Mouse (Mus musculus) mature B cell (primary cell): ENCODE measurements around the gene Polr2g.
"Not testable (repeated sequence)": the region's sequence is repeated elsewhere in the genome, so short reads cannot be mapped to it uniquely, and the experiment has no call there.

Source experiments
- in situ Hi-C: fragments of 300-500 bp; cut with MboI; formaldehyde crosslinking; loops from 2 replicates; pipeline ENCODE4 v1.14.3; 2019

The Polr2g gene

DNA sequence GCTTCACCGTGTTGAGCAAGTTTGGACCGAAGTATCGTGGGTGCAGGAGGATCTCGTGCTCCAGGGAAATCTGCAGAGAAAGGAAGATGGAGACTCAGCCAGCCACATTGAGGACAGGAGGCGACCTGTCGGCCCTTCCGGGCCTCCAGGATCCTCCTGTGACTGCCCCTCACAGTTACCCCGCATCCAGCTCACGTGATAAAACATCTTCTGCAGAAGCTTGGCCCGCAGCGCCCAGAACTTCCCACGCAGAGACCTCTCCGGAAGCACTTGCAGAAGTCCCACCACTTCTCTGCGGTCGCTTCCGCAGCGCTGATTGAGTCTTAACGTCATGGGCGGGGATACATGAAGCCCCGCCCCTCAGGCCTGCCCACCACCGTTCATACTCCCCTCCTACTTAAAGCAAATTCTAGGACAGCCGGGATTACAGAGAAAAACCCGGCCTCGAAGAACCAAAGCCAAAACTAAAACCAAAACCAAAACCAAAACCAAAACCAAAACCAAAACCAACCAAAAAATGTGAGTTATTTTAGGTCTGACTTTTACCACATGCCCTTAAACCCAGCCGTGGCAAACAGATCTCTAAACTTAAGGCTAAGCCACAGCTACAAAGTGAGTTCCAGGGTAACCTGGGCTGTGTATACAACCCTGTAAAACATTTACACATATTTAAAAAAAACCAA, at the start of gene Polr2g:
Gene Polr2g, minus strand, starts transcription at position 314 of the 683 bp plus-strand sequence.
- in situ Hi-C loops = no loop called here

DNA sequence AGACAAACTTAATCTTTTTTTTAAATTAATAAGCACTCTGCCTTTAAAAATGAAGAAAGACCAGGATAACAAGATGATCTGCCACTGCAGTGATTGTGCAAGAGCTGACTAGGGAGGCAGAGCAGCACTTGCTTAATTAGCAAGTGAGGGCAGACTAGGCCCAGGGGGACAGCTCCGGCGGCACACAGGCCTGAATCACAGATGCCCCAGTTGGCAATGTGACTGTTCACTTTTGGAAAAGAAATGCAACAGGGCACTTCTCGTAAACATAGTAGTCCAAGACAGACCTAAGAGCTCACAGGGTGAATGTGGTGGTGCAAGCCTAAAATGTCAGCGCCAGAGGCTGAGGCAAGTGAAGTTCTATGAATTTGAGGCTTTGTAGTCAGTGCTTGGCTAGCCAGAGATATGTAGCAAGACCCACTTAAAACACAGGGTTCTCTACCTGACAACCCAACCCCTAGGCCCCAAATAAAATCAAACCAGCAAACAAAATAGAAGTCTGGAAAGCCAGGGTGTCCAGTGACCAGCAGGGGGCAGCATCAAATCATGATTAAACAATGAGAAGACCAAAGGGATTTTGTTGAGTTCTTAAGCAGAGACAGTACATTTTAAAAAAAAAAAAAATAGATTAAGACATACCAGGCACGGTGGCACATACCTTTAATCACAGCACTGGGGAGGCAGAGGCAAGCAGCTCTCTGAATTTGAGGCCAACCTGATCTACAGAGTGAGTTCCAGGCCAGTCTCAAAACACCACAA, 46.2 kb upstream of the Polr2g start:
- in situ Hi-C loops = no loop called here

DNA sequence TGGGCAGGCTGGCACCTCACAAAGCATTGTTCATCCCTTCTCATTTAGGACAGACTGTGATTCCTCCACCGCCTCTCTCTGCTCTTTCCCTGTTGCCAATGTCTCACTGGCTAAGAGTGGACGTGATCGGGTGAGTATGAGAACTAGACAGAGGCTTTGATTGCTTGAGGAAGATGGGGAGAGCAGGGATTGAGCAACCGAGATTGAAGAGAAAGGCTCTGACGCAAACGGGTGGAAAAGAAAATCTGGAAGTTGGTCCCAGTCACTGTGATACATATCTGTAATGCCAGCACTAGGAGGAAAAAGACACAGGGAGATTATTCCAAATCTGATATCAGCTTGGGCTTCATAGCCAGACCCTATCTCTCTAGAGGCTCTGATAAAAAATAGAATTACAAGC, 44.6 kb upstream of the Polr2g start:
- in situ Hi-C loops = no loop called here

DNA sequence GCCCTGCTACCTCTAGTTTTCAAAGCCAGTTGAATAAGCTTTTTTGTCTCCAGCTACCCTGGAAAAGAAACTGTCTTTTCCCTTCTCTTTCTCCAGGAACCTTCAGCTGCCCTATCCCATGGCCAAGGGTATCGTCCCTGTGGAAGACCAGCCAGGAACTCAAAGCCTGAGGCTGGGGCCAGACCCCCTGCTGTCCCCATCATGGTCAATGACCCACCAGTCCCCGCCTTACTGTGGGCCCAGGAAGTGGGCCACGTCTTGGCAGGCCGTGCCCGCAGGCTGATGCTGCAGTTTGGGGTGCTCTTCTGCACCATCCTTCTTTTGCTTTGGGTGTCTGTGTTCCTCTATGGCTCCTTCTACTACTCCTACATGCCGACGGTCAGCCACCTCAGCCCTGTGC, 42.6 kb upstream of the Polr2g start:
- in situ Hi-C loops = no loop called here

DNA sequence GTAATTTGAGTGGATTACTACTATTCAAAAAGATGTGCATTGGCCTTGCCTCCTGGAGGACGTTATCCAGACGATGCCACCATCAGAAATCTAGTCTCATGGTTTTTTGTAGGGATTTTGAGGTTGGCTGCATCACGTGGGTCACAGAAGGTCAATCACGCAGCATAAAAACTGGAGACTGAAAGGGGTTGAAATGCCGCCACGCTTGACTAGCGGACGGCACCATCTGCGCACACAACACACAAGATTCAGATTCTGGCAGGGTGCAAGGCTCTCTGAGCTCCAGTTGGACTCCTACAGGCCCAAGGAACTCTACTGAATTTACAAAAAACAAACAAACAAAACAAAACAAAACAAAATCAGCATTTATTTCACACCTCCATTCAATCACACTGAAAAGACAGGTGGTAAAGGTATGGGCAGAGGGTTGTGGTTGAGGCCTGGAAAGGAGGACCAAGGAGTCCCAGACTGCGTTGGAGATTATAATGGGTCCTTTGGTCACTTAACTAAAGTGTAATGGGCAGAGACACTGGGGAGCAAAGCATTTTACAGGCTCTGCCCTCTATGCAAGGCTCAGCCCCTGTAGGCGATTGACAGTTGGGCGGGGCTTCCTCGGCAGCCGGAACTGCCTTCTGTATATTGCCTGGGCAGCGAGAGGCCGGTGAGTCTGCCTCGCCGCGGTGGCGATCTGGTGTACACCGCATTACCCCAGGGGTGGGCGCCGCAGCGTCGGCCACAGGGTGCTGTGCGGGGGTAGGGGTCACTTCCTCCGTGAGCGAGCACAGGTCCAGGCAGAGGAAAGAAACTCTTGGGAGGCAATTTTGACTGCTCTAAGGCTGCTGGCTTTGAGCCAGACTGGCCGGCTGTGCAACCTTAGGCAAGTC, 41.8 kb upstream of the Polr2g start:
- in situ Hi-C loops = no loop called here

DNA sequence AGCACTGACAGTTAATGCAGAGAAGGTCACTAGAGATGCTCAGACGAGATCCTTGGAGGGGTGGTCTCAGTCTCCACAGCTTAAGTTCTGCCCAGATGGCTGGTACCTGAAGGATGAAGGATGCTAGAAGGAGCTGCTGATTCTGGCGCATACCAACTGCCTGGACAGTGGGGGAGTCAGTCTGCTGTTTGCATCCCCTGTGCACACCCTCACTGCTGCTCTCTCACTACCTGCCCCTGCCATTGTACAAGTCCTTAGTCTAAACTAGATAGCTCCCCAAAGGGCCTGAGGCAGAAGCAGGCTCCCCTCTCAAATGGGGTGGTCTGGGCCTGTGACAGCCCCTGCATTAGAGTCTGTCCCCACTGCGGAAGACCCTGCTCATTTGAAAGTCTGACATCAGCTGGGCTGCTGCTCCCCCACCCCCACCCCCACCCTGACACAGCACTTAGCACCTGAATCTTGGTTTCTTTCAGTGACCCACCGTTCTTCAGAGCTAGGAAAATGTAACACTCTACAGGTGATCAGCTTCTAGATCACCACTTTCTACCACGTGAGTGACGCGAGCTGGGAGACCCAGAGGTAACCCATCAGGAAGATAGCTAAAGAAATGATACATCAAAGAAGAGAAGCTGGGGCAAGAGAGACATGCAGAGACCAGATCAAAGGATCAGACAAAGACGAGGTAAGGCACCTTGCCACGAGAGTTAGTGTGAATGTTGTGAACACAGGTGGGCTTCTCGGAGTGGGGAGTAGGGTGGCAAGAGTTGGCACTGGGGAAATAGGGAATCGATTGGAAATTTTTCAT, 40.9 kb upstream of the Polr2g start, which contains the start of gene Gng3:
Gene Gng3, minus strand, starts transcription at position 92 of the 805 bp plus-strand sequence.
- in situ Hi-C loops = no loop called here

DNA sequence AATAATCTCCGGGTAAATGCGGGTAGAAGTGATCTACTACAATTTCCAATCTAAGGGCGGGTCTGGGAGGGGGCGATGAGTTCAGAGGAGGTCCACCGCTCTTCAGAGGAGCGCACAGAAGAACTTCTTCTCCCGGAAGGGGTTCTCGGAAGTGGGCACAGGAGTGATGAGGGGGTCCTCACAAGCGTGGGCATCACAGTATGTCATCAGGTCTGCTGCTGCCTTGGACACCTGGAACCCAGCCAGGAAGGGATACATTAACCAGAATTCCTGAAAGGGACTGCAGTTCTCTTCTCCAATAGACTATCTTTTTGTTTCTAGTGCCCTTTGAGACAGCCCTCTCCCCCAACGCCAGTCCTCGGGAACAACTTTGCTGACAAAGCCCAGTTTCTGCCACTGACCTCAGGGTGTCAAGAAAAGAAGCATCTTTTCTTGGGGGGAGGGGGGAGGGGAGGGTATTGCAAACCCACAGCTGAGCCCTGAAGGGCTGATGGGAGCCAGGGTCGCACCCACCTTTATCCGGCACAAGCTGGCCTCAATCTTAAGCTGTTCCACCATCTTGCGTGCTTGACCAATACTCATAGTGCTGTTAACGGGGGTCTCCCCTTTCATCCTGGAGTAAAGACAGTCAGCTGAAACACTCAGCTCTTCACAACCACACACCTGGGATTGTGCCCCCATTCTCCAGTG, 39.8 kb upstream of the Polr2g start:
- in situ Hi-C loops = no loop called here

DNA sequence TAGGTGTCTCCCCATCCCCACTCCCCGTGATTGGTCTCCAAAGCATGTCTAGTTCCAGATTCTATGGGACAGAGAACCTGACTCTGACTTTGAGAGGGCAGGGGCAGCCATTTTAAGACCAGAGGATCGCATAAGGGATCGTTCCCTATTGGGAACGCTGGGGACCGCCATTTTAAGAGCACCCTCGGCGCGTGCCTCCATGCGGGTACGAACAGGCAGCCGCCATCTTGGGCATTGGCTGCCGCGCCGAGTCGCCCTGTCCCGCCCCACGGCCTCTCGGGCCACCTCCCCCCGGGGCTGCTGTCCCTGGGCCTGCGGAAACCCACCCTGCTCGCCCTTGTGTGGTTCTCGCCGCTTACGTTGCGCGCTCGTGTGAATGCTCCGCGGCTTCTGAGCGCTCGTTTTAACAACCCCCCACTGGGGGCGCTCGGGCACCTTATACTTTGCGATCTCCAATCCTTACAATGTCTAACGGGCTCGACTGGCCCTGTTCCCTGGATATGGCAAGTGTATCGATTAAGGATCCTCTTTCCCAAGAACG, 38.9 kb upstream of the Polr2g start, which contains the start of gene Bscl2:
Gene Bscl2, plus strand, starts transcription at position 217 of the 541 bp plus-strand sequence.
- in situ Hi-C loops = no loop called here

DNA sequence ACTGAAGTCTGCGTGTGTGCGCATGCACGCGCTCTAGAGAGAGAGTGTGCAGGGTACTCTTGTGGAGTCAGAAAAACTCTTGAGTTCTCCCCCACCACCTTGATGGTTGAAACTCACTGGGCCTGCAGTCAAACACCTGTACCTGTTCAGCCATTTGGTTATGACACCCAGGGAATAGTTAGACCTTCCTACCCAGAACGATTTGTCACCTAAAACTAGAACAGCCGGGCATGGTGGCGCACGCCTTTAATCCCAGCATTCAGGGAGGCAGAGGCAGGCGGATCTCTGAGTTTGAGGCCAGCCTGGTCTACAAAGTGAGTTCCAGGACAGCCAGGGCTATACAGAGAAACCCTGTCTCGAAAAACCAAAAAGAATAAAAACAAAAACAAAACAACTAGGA, 38.0 kb upstream of the Polr2g start:
- in situ Hi-C loops = not testable (repeated sequence)

DNA sequence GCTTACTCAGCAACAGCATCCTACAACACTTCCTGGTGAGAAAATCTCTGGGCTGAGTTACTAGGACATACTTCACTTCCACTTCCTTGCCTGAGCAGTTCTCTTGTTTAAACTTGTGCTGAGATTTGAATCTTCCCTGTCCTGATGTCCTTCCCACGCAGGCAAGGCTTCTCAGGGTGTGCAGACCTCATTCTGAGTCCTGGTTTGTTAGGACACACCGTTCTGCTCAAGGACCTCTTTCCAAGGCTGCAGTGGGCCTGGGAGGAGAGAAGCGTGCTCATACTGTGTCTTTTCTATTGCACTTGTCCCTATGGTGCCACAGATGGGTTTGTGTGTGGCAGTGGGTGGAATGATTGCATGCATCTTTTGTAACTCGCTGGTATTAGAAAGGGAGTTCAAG, 34.6 kb upstream of the Polr2g start:
- in situ Hi-C loops = no loop called here

DNA sequence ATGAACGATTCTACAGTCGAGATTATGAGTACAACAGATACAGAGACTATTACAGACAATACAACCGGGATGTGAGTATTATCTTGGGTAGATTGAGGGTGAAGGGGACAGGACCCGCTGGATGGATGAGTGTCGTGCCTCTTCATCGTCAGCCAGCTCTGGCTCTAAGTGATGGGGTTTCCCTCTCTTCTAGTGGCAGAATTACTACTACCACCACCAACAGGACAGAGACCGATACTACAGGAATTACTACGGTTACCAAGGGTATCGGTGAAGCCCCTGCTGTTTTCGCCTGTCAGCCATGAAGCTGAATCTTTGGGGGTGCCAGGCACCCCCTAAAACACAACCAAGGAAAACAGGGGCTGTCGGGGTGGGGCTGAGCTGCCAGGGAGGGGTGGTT, 32.9 kb upstream of the Polr2g start:
- in situ Hi-C loops = no loop called here

DNA sequence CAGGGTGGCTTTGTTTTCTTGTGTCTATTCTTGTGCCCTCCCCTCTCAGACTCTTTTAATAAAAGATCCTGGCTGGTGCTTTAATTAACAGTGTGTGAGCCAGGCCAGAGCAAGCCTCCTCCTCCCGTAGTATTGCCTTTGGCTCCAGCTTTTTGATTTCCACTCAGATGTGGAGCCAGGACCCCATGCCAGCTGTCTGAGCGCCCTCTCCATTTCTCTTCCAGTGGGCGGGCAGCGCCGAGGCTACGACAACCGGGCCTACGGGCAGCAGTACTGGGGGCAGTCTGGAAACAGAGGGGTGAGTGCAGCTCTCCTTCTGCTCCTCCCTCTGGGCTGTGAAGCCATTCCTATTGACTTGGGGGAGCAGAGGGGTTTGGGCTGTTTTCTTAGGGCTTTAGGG, 32.3 kb upstream of the Polr2g start:
- in situ Hi-C loops = no loop called here

DNA sequence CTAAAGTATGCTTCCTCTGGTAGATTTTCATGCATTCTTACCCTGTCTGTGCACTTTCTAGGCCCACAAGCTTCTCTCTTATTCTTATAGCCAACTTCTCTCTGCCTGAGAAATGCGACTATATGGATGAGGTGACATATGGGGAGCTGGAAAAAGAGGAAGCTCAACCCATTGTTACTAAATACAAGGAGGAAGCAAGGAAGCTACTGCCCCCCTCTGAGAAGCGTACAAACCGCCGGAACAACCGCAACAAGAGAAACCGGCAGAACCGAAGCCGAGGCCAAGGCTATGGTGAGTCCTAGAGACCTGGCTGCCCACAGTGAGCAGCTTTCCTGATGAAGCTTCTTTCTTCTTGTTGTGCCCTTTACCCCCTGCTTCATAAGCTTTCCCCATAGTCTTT, 31.3 kb upstream of the Polr2g start, which contains the start of gene AC129217.1:
Gene AC129217.1, plus strand, starts transcription at position 114 of the 400 bp plus-strand sequence.
- in situ Hi-C loops = no loop called here

DNA sequence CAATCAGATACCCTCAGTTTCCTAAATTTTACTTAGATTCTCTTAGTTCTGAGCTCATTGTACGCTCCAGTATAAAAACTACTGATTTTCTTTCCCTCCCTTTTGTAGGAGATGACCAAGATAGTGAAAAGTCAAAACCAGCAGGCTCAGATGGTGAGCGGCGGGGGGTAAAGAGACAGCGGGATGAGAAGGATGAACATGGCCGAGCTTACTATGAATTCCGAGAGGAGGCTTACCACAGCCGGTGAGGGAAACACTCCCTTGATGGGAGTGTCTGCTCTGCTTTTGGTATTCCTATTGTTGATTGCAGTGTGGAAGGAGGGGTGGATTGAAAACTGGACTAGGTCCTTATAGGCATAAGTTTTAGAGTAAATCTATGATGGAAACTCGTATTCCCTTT, 24.3 kb upstream of the Polr2g start:
- in situ Hi-C loops = no loop called here

DNA sequence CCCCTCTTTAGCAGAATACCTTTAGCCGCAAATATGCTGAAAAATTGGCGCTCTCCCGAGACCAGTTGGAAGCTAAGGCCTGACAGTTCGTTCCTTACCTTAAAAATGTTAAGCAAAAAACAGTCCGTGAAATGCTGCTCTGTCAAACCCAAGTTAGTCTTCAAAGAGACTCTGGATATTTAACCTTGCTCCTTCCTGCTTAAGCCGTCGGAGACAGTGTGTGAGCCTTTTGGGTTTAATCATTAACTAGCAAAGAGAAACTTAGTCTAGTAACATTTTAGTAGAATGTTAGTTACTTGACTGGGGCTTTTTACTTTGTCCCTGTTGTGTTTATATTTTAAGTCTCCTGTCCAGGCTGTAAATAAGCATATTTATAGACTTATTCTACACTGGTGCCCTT, 22.8 kb upstream of the Polr2g start:
- in situ Hi-C loops = no loop called here

DNA sequence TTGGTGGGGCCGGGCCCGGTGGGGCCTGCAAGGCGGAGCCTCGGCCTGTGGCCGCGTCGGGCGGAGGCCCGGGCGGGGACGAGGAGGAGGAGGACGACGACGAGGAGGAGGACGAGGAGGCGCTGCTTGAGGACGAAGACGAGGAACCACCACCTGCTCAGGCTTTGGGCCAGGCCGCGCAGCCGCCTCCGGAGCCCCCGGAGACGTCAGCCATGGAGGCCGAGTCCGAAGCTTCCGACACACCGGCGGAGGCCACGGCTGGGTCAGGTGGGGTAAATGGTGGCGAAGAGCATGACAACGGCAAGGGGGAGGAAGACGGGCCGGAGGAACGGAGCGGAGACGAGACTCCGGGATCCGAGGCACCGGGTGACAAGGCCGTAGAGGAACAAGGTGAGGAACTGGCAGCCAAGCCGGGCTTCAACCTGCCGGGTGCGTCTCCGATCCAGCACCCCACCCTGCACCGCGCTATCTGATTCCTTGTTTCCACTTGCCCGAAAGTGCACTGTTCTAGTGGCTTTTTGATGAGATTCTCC, 22.1 kb upstream of the Polr2g start:
- in situ Hi-C loops = no loop called here

DNA sequence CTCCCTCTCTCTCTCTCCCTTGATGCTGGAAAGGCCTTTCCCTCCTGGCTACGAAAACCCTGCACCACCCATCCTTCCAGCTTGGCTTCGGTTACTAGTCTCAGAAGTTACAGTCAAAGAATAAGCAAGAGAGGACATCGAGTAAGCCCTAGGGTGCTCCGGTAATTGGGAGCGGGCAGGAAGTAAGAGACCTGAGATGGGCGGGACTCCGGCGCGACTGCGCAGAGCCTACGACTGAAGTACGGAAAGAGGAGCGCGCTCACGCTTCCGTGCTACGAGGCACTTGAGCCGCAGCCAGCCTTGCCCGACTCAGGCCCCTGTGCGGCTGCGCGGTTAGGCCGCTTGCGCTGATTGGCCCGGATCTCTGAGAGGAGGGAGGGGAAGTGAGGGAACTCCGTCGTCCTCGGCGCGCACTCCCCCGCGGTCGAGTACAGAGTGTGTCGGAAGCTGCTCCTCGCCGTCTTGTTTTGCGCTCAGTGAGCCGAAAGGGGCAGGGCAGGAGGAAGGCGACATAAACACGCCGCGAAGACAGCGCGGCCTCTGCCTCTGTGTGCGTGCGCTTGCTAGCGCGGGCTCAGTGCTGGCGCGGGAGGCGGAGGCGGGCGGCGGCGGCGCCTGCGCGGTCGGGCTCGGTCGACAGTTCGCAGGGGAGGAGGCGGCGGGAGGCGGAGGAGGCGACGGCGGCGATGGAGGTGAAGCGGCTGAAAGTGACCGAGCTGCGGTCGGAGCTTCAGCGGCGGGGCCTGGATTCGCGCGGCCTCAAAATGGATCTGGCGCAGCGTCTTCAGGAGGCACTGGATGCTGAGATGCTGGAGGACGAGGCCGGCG, 21.4 kb upstream of the Polr2g start, which contains the start of gene Hnrnpul2:
Gene Hnrnpul2, plus strand, starts transcription at position 415 of the 828 bp plus-strand sequence.
- in situ Hi-C loops = no loop called here

DNA sequence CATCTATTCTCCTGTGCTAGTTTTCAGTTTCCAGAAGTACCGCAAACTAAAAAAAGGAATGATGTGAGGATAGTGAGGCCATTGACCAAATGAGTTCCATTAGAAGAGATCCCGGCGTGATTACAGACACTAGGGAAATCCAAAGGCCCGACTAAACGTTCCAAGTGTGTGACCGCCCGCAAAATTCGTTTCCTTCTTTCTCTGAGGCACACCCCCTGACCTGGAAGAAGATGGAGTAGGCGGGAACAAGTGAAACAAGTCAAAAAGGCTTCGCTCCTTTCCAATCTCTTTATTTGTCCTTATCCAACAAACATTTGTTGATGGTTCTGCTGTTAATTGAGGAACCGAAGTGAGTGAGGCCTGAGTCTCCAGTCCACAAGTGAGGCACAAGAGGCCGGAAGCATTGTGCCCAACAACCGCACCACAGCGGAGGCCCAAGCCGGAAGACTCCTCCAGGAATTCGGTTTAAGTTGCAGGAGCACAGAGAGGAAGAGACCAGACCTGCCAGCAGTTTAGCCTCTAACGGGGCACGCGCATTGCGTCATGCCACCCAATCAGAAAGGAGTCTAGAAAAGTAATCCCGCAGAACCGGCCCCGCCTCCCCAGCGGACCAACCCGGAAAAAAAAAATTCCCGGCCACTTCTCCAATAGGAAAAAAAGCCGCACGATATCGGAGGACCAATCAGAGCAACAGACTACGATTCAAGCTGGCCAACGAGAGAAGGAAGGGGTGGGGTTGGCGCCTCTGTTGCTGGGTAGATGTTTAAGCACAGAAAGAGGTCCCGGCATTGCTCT, 20.6 kb upstream of the Polr2g start, which contains the start of gene Ttc9c:
Gene Ttc9c, minus strand, starts transcription at position 533 of the 795 bp plus-strand sequence.
- in situ Hi-C loops = no loop called here
